Mouse (Mus musculus) monocyte, adult 5-6 weeks (primary cell): Measurements from ENCODE around the gene Cfap65. TPM values are rescaled to one million over a fixed set of nuclear protein-coding genes. Genes with fewer than 3 reads are reported as not detected.

Source experiments
- ATAC-seq: fragments of 153-309, 156-312 bp; replicated peaks from 2 replicates; pipeline ENCODE4 v1.8.0; 2017; ENCODE audit warnings: mild to moderate bottlenecking; ENCODE audit not compliant: low TSS enrichment, insufficient number of reproducible peaks, severe bottlenecking, poor library complexity, low FRiP score
- total RNA-seq: library from RNA; stranded (forward); fragments of 200-1000, 200-491, 200-594 nt; gene quantifications from 3 replicates; pipeline ENCODE4 v1.2.3, GENCODE M21; 2017

The Cfap65 gene
- total RNA-seq, 1 experiment from 2014 or later = not detected

- ATAC-seq = no peak
These were observed 50.9 kb downstream of the Cfap65 start for GRCm38 (mm10) chr1:74884196-74885141.

- ATAC-seq = no peak
These were observed 52.0 kb downstream of the Cfap65 start for GRCm38 (mm10) chr1:74883441-74883840.

GRCm38 (mm10) chr1:74882828-74883227, 52.6 kb downstream of the Cfap65 start:
- no peak for ATAC-seq

- no peak for ATAC-seq
These were observed 53.2 kb downstream of the Cfap65 start for GRCm38 (mm10) chr1:74882055-74882734.

- ATAC-seq = no peak
These were observed 54.5 kb downstream of the Cfap65 start for GRCm38 (mm10) chr1:74880785-74881360.

GRCm38 (mm10) chr1:74877199-74877598, 58.2 kb downstream of the Cfap65 start:
- no peak for ATAC-seq

GRCm38 (mm10) chr1:74872218-74872617, 63.2 kb downstream of the Cfap65 start:
- no peak for ATAC-seq

- ATAC-seq = no peak
These were observed 73.6 kb downstream of the Cfap65 start for GRCm38 (mm10) chr1:74861783-74862182.

- ATAC-seq = no peak
These were observed 76.0 kb downstream of the Cfap65 start for GRCm38 (mm10) chr1:74859223-74859984.

GRCm38 (mm10) chr1:74858805-74859204, 76.6 kb downstream of the Cfap65 start:
- ATAC-seq = no peak

- ATAC-seq = no peak
These were observed 77.2 kb downstream of the Cfap65 start for GRCm38 (mm10) chr1:74858171-74858719.

- no peak for ATAC-seq
These were observed 77.7 kb downstream of the Cfap65 start for GRCm38 (mm10) chr1:74857677-74858076.

- no peak for ATAC-seq
These were observed 78.2 kb downstream of the Cfap65 start for GRCm38 (mm10) chr1:74857201-74857600.

- no peak for ATAC-seq
These were observed 78.6 kb downstream of the Cfap65 start for GRCm38 (mm10) chr1:74856791-74857190.

GRCm38 (mm10) chr1:74856439-74856720, 79.0 kb downstream of the Cfap65 start:
- no peak for ATAC-seq

- ATAC-seq = no peak
These were observed 79.6 kb downstream of the Cfap65 start for GRCm38 (mm10) chr1:74855651-74856438.

GRCm38 (mm10) chr1:74855156-74855555, 80.2 kb downstream of the Cfap65 start:
- no peak for ATAC-seq
